Mouse (Mus musculus) limb, embryonic 14.5 days (tissue): Measurements from ENCODE around the gene Endod1. TPM values are rescaled to one million over a fixed set of nuclear protein-coding genes. Genes with fewer than 3 reads are reported as not detected.

ENCODE experiments used
- ATAC-seq: fragments of 200-750 bp; cut with Nextera tagmentation; 2 replicates; pipeline ENCODE4 v1.8.0; 2017; ENCODE audit warnings: low read depth, moderate number of reproducible peaks, moderate TSS enrichment; ENCODE audit not compliant: low FRiP score
- DNase-seq: peaks from one replicate; pipeline ENCODE4 v3.0.0-alpha.2; 2015; ENCODE audit warnings: low spot score
- H3K27ac ChIP-seq: fragments of 300-500 bp; sonication (generic); replicated peaks from 2 replicates; pipeline ENCODE4 v1.5.1; 2014; ENCODE audit warnings: low read depth, mild to moderate bottlenecking, low read length, moderate library complexity, mixed read lengths
- H3K27me3 ChIP-seq: fragments of 300-500 bp; sonication (generic); 2 replicates; pipeline ENCODE4 v1.6.1; 2014; ENCODE audit warnings: low read length, mixed read lengths; ENCODE audit not compliant: control insufficient read depth, insufficient read depth
- H3K36me3 ChIP-seq: fragments of 300-500 bp; sonication (generic); 2 replicates; pipeline ENCODE4 v1.6.1; 2014; ENCODE audit warnings: mild to moderate bottlenecking, low read length, moderate library complexity, mixed read lengths; ENCODE audit not compliant: control insufficient read depth, insufficient read depth
- H3K4me1 ChIP-seq: fragments of 300-500 bp; sonication (generic); 2 replicates; pipeline ENCODE4 v1.6.1; 2014; ENCODE audit warnings: antibody characterized with exemption, low read length, mixed read lengths; ENCODE audit not compliant: control insufficient read depth, insufficient read depth
- H3K4me2 ChIP-seq: fragments of 300-500 bp; sonication (generic); replicated peaks from 2 replicates; pipeline ENCODE4 v1.6.1; 2014; ENCODE audit warnings: low read depth, mild to moderate bottlenecking, low read length, moderate library complexity; ENCODE audit not compliant: severe bottlenecking
- H3K4me3 ChIP-seq: fragments of 300-500 bp; sonication (generic); replicated peaks from 2 replicates; pipeline ENCODE4 v1.5.1; 2014; ENCODE audit warnings: low read length
- H3K9ac ChIP-seq: fragments of 300-500 bp; sonication (generic); 2 replicates; pipeline ENCODE4 v1.6.1; 2014; ENCODE audit warnings: mild to moderate bottlenecking, low read depth, low read length, moderate library complexity; ENCODE audit not compliant: severe bottlenecking
- H3K9me3 ChIP-seq: fragments of 300-500 bp; sonication (generic); 2 replicates; pipeline ENCODE4 v1.6.1; 2016; ENCODE audit warnings: low read length; ENCODE audit not compliant: control insufficient read depth
- POLR2A ChIP-seq: fragments of 200-500 bp; IDR thresholded peaks from 2 replicates; pipeline ENCODE4 v1.8.0; 2012; ENCODE audit warnings: inconsistent platforms, mild to moderate bottlenecking, moderate library complexity, borderline replicate concordance; ENCODE audit not compliant: insufficient read depth, insufficient read length; ENCODE audit errors: extremely low read depth
- WGBS: fragments of 180-500 bp; shearing (Covaris S2); extraction: QIAGEN DNeasy Blood & Tissue Kit; methylation state at CpG from one replicate; pipeline ENCODE4 v1.1.7; 2014; 5-methylcytosine and 5-hydroxymethylcytosine counted together
- polyA plus RNA-seq, 2 experiments: library from polyadenylated mRNA; depleted of rRNA in 1 of 2; stranded (reverse) in 1 of 2; unstranded in 1 of 2; fragments of >200 nt; fragmentation: Nextera tagmentation in 1 of 2; extraction: Ambion mirVana in 1 of 2; gene quantifications; 2 replicates each; pipeline versions ENCODE4 v1.2.1 to v1.2.3; 2012 to 2014

The Endod1 gene
- polyA plus RNA-seq, 2 experiments, result 9.0 to 17.1 TPM

- 92% methylated on average over 5 of the region's 5 CpGs for WGBS
Measured at GRCm38 (mm10) chr9:14400392-14400791, 19.1 kb upstream of the Endod1 start.

DNA sequence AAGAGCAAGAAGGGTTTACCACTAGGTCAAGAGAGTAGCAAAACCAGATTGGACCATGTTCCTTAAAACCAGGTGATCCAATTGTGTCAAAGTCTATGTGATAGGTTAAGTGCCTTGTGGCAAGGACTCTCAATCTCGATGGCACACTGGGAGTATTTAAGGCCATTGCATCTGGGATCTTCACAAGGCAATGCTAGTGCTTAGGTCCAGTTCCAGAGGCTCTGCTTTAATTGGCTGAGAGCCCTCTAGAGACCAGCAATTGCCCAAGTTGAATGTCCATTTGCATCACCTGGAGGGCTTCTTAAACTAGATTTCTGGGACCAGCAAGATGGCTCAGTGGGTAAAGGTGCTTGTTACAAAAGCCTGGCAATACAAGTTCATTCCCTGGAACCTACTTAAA lies 17.6 kb upstream of the Endod1 start:
- H3K4me2 ChIP-seq, result no peak overlapping the region
- no peak overlapping the region for H3K27ac ChIP-seq
- no peaks in the 10 kb centered on the region for H3K27me3 ChIP-seq
- no peak overlapping the region for H3K9ac ChIP-seq
- no peaks in the 10 kb centered on the region for H3K4me1 ChIP-seq
- H3K36me3 ChIP-seq, result no peaks in the 10 kb centered on the region
- TF ChIP-seq POLR2A, result no peak
- no peaks in the 10 kb centered on the region for H3K9me3 ChIP-seq
- ATAC-seq (no peak), DNase-seq (no peak)
- 52% methylated on average over 1 of the region's 1 CpGs for WGBS
- H3K4me3 ChIP-seq, result no peak overlapping the region

More at GRCm38 (mm10) chr9:14400392-14400791, 19.1 kb upstream of the Endod1 start:
- no peaks in the 10 kb centered on the region for H3K27me3 ChIP-seq
- no peak overlapping the region for H3K9ac ChIP-seq
- H3K36me3 ChIP-seq, result no peaks in the 10 kb centered on the region
- no peak overlapping the region for H3K4me3 ChIP-seq
- DNase-seq (no peak), ATAC-seq (no peak)
- no peak for TF ChIP-seq POLR2A
- H3K4me2 ChIP-seq, result no peak overlapping the region
- no peaks in the 10 kb centered on the region for H3K4me1 ChIP-seq
- no peaks in the 10 kb centered on the region for H3K9me3 ChIP-seq
- no peak overlapping the region for H3K27ac ChIP-seq

DNA sequence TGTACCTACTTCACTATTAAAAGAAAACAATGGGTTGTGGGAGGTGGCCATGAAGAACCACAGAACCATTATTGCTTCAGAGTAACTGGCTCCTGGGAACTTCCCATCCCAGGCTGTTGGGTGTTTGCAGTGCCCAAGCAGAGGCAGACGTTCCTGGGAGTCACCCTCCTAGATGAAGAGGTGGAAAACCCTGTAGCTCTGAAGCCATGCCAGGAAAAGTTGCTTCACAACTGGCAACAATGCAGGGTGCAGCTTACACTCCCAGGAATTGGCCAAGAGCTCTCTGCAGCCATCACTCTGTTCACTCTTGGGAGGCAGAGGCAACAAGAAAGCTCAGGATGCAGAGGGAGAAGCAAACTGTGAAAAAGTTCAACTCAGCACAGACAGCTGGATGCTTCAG lies 16.8 kb upstream of the Endod1 start:
- Histone ChIP-seq H3K4me3 (no peak overlapping the region), H3K9ac (no peak overlapping the region), H3K36me3 (no peaks in the 10 kb centered on the region), H3K4me2 (no peak overlapping the region), H3K27me3 (no peaks in the 10 kb centered on the region), H3K4me1 (no peaks in the 10 kb centered on the region), H3K9me3 (no peaks in the 10 kb centered on the region), H3K27ac (no peak overlapping the region)
- 71% methylated on average over 1 of the region's 1 CpGs for WGBS
- DNase-seq (no peak), ATAC-seq (no peak)
- TF ChIP-seq POLR2A, result no peak

DNA sequence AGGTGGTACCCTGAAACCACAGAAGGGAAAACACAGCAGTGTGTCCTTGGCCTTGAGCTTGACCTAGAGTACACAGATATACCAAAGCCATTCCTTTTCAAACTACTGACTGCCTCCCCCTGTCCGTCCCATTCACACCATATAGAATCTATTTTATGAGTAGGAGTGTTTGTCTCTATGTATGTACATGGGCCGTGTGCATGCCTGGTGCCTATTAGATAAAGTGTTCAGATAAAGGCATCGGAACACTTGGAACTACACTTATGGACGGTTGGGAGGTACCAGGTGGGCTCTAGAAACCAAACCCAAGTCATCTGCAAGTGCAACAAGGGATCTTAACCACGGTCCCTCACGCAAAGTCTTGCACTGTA lies 16.1 kb upstream of the Endod1 start:
- Histone ChIP-seq H3K4me2 (no peak overlapping the region), H3K4me1 (no peaks in the 10 kb centered on the region), H3K9me3 (no peaks in the 10 kb centered on the region), H3K9ac (no peak overlapping the region), H3K27me3 (no peaks in the 10 kb centered on the region), H3K4me3 (no peak overlapping the region), H3K27ac (no peak overlapping the region), H3K36me3 (no peaks in the 10 kb centered on the region)
- no peak for TF ChIP-seq POLR2A
- no peak for DNase-seq
- 85% methylated on average over 6 of the region's 6 CpGs for WGBS
- no peak for ATAC-seq

DNA sequence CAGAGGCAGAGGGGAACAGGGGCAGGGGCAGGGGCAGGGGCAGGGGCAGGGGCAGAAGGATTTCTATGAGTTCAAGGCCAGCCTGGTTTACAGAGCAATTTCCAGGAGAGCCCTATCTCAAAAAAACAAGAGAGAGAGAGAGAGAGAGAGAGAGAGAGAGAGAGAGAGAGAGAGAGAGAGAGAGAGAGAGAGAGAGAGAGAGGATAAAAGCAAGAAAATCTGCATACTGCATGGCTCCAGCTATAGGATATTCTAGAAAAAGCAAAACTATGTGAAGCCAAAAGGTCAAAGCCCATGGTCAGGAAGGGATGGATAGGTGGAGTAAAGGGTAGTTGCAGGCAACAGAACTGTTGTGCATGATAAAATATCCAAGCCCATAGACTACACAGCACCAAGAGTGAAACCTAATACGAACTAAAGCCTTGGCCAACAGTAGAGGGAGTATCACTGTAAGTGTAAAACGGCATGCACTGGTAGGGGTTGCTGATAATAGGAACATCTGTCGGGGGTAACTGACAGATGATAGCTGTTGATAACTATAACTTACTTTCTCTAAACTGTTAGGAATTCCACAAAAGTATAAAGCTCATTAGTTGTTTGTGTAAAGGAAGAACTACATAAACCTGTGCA lies 15.6 kb upstream of the Endod1 start:
- no peak overlapping the region for H3K4me3 ChIP-seq
- no peak overlapping the region for H3K4me2 ChIP-seq
- no peak for ATAC-seq
- no peak overlapping the region for H3K27ac ChIP-seq
- no peaks in the 10 kb centered on the region for H3K9me3 ChIP-seq
- 78% methylated on average over 3 of the region's 3 CpGs for WGBS
- no peak overlapping the region for H3K9ac ChIP-seq
- no peaks in the 10 kb centered on the region for H3K36me3 ChIP-seq
- TF ChIP-seq POLR2A, result no peak
- no peaks in the 10 kb centered on the region for H3K27me3 ChIP-seq
- no peak for DNase-seq
- H3K4me1 ChIP-seq, result no peaks in the 10 kb centered on the region

DNA sequence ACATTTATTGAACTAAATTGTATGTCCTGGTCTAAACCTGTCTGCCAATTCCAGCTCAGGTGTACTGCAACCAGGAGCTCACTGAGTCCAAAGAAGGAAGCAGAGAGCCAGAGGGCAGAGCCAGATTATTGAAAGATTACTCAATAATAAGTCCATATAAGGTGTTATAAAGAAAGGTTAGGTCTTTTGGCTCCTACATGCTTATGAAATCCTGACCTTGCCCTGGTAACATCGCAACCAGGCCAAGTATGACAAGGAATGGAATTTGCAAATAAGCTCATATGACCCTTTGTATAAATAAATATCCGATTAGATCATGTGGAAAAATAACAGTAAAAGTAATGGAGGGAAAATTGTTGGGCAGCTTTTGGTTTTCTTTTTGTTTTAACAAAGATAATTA lies 14.8 kb upstream of the Endod1 start:
- WGBS, result 64% methylated on average over 2 of the region's 2 CpGs
- no peaks in the 10 kb centered on the region for H3K9me3 ChIP-seq
- no peaks in the 10 kb centered on the region for H3K4me1 ChIP-seq
- TF ChIP-seq POLR2A, result no peak
- no peaks in the 10 kb centered on the region for H3K36me3 ChIP-seq
- no peak overlapping the region for H3K9ac ChIP-seq
- DNase-seq (no peak), ATAC-seq (no peak)
- no peak overlapping the region for H3K4me3 ChIP-seq
- no peak overlapping the region for H3K27ac ChIP-seq
- no peaks in the 10 kb centered on the region for H3K27me3 ChIP-seq
- no peak overlapping the region for H3K4me2 ChIP-seq
